Mouse (Mus musculus): ENCODE measurements around the gene Prpf38a.

The Prpf38a gene

DNA sequence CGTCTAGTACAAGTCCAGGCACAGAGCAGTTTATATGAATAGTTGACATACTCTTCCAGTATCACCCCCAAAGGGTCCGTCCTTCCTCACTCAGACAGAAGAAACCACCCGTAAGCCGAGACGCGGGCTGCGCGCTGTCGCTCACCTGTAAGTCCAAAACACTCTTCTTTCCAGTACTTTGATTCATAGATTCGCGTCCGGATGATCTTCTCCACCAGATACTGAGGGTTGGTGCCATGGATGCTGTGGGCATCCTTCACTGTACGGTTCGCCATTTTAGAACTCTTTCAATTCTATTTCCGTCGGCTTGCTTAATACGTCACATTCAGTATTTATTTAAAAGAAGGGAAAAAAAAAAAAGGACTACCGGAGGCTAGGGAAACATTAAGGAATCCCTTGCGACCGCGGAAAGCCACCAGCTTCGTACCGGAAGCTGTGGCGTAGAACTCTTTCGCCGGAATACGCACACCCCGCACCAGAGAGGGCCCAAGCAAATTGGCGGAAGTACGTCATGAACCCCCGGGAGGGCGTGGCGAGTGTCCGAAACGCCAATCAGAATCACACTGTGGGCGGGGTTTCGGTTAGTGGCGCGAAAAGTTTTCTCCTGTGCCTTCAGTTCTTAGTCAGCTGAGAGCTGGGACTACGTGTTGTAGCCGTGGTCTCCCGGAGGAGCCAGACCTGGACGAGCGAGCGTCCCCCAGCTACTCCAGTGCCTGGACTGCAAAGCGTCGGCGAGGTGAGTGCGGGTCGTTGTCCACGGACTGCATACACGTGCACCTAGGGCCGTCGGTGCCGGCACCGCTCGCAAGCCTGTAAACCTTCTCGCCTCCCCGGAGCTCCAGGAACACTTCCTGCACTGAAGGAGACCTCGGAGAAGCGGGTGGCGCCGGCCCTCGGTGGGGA lies at the start of gene Prpf38a, which contains the start of gene Orc1:
TSS of gene Prpf38a (minus strand) at position 497 of the 903 bp plus-strand sequence.
TSS of gene Orc1 (plus strand) at position 584 of the 903 bp plus-strand sequence.
- DNase-seq (ENCODE audit: low spot score), result peak; percentile 97

DNA sequence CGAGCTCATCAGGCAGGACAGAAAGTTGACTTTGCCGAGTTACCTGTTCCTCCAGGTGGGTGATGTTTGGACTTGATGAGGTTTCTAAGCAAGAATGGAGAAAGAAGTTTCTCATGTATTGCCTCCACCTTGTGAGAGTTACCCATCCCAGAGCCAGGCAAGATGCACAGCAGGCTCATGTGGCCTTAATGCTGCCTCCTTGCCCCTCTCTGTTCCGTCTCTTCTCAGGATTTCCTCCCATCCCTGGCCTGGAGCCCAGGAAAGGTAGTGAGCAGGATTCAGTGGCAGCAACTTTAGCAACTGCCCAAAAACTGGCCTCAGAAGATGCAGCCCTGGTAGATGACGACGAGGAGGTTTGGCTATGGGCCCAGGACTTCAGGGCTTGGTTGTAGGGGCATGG lies 47.9 kb upstream of the Prpf38a start:
- DNase-seq (ENCODE audit: low spot score), result no peak

DNA sequence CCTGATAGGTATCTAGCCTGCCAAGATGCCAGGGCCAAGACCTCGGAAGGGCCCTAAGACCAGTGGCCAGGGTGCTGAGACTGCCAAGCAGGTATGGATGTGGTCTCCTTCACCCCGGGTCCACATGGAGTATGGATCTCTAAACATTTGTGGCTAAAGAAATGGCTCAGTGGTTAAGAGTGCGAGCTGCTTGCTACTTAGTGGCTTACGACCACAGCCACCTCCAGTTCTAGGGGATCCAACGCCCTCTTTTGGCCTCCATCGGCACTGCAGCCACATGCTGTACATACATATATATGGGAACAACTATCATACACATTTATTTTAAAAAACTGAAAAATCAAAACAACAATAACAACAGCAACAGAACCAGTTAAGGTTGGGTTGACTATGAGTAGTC lies 42.4 kb upstream of the Prpf38a start:
- no peak for DNase-seq (ENCODE audit: low spot score)

DNA sequence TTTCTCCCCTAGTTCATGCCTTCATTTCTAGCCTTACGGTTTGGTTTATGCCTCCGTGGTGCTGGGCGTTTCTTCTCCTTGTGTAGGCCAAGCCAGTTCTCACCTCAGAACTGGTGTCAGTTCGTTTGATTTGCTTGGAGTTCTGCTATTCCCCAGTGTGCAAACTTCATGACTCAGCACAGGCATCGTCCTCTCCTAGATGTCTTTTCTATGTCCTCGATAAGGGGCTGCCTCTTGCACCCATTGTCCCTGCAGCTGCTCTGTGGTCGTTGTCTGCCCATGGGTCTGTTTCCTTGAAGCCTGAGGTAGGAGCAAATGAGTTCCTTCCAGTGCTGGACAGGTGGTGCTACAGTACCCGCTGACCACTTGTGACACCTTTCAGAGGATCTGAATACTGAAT lies 41.4 kb upstream of the Prpf38a start:
- no peak for DNase-seq (ENCODE audit: low spot score)

DNA sequence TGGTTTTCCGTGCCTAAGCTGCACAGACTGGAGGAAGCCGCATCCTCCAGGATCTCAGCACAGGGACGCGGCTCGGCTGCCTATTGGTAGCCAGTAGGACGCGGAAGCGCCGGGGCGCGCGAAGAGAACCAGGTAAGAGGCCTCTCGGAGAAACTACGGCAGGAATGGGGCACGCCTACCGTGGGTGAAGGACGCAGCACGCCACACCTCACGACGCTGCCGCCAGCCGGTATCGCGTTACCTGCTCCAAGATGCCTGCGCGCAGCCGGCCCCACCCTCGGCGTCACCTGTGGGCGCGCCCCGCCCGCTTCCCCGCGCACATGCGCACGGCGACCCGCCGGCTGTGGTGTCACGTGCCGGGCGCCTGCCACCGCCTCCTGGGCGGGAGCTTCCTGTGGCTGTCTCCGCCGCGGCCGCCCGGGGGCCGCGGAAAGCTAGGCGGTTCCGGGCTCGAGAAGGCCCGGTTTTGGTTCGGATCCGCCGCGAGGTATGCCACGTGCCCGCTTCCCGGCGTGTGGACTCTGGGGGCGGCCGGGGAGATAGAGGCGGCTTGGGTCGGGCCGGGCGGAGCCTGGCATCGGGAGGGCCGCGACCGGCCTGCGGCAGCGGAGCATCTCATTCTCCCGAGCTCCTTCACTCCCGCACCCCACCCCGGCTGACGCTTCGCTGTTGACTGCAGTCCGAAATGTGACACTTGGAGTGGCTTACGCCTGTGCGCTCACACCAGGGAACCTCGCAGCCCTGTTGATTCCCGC lies 40.6 kb upstream of the Prpf38a start, which contains the start of gene Cc2d1b:
TSS of gene Cc2d1b (plus strand) at position 354 of the 755 bp plus-strand sequence.
- peak; percentile 94 for DNase-seq (ENCODE audit: low spot score)

DNA sequence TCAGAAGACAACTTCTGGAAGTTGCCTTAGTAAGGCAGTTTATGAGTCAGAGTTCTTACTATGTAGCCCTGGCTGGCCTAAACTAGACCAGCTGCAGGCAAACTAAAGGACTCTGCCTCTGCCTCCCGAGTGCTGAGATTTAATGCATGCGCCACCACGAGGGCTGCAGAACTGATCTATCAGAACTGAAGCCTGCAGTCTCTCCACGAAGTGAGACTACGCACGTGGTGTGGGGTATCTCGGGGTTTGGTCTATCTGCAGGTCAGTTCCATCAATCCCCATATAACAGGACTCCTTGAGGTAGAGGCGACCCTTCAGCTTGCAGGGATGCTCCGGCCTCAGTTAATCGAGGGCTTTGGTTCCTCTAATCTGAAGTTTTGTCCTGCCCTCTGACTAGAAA lies 40.0 kb upstream of the Prpf38a start:
- DNase-seq (ENCODE audit: low spot score), result peak; percentile 17

DNA sequence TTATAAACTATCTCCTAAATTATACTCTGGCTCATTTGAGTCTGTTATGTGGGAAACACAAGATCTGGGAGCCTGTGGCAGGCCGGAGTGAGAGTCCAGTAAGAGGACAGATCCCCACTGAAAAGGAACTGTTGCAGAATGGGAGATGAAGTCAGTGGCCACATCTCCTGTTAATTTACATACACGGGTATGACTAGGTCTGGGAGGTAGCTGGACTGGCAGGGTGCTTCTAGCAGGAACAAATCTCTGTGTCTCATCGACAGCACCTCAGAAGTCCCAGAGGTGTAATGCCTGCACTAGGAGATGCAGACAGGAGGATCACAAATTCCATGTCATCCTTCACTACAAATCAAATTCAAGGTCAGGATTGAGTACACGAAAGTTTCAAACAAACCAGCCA lies 39.5 kb upstream of the Prpf38a start:
- DNase-seq (ENCODE audit: low spot score), result no peak

DNA sequence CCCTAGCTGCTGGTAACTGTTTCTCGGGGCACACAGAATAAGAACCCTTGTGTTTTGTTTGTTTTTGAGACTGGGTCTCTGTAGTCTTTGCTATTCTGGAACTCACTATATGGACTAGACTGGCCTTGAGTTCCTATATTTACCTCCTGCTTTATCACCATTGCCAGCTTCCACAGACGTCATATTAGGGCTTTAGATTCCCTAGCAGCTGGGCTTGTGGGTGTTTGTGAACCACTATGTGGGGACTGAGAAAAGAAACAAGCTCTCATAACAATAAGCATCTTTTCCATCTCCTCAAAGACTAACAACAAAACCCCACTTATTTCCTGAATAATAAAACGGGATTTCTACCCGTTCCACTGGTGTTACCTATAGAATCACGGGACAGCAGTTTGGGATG lies 31.8 kb upstream of the Prpf38a start:
- no peak for DNase-seq (ENCODE audit: low spot score)

DNA sequence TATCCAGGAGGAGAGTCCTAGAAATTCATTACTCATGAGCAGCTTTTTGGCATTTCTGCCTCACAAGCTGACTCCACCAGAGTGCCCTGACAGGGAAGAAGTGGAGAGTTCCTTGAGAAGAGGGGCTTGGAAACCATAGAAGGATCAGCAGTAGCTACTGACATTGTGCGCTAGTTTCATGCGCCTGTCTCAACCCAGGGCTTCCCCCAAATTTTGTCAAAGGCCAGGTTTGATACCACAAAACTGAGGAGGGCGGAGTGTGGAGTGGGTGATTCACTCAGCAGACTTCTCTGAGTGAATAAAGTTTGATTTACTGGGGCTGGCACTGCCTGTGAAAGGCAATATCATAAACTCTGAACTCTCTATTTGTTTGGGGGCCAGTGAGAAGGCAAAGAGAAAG lies 29.5 kb upstream of the Prpf38a start:
- DNase-seq (ENCODE audit: low spot score), result no peak

DNA sequence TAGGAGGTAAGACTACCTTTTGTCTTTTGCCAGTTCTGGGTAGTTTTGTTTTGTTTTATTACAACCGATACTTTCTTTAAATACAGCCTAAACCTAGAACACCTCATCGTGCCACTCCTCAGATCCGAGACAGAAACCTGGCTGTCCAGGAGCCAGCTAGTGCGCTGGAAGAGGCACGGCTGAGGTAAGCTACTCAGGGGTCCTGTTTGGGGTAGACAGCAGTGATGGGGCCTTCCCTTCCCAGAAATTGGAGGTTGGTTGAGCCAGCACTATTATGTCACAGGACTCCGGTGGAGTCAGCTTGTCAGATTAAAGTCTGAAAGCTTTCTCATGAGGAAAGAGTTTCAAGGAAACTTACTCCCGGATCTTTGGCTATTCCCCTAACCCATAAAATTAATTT lies 22.7 kb upstream of the Prpf38a start:
- no peak for DNase-seq (ENCODE audit: low spot score)

DNA sequence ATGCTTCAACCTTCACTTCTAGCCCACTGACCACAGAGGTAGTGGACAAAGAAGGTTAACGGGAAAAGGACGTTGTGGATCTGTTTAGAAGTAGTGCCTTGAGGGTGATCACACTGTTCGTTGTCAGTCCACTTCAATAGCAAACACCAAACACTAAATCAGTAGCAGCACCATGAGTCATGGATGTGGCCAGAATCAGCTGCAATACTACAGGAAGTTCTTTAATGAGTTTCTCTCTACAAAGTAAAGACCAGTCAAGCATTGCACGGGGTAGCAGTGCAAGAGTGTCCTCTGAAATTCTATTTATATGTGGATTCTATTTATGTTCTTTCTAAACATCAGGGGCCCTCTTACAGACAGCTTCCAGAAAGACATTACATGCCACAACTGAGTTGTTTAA lies 19.2 kb upstream of the Prpf38a start:
- no peak for DNase-seq (ENCODE audit: low spot score)

DNA sequence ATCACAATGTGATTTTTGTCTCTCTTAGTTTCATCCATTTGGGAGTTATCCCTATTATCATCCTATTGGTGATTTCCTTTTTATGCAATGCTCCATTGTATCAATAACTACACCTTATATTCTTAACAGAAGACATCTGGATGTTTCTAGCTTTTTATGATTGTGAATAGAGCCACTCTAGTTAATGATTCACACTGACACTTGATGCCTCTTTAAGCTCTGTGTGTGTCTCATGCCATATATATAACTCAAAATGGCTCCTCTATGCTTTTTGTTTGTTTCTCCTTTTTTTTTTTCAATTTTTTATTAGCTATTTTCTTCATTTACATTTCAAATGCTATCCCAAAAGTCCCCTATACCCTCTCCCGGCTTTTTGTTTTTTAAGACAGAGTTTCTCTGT lies 16.6 kb upstream of the Prpf38a start:
- no peak for DNase-seq (ENCODE audit: low spot score)

DNA sequence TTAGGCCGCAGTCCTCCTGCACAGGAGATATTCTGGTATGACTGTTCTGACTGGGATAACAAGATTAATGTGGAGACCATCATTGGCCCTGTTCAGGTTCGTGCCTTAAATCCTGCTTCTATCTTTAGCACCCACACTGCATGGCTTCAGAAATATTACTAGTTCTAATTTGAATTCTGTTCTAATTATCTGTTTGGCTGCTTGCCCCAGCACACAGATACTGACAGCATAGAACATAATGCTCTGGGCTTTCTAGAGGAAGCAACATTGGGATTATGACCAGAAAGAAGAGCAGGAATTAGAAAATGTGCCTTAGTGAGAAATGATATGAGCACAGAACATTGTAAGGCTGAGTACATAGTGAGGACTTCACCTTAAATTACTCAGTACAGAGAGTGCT lies 14.2 kb upstream of the Prpf38a start:
- no peak for DNase-seq (ENCODE audit: low spot score)

DNA sequence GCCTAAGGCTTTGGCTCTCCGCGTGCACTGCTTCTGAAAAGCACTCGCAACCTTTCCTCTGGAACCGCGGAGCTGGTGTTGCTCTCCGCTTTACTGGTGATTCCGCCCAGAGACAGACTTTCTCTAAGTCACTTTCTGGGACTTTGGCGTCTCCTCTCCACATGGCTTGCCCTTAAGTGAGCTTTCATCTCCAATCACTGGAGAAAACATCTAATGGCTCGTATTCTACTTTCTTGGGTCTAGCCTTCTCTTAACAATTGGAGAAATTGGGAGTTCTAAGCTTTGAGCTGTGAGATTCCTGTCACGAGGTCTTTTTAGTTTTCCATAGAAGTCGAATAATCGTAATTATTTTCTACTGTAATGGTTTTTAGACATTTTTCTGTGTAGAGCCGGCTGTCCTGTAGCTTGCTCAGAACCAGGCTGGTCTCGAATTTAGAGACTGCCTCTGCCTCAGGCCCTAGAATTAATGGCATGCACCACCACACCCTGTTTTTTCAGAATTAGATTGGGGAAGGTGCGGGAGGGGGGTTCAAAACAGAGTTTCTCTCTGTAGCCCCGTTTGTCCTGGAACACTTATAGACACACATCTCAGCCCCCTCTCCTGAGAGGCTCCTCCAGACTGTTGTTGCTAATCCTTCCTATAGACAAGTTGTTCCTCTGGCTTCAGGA lies 741 bp upstream of the Prpf38a start:
- no peak for DNase-seq (ENCODE audit: low spot score)

DNA sequence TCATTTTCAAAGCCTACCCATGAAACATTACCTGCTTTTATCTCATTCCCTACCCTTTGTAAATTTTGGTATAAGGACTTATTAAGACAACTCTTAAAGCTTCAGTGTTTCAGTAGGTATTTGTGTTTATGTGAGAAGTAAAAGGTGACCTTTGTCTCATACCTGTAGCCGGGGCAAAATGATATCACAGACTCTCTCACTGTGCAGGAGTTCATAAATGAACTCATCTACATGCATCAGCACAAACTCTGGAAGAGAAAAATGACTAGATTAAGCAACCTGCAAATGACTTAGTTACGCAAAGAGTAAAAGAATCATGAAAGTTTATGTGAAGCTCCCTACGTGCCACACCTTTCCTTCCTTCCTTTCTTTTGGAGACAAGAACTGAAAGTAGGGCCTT lies 6.5 kb downstream of the Prpf38a start:
- no peak for DNase-seq (ENCODE audit: low spot score)

DNA sequence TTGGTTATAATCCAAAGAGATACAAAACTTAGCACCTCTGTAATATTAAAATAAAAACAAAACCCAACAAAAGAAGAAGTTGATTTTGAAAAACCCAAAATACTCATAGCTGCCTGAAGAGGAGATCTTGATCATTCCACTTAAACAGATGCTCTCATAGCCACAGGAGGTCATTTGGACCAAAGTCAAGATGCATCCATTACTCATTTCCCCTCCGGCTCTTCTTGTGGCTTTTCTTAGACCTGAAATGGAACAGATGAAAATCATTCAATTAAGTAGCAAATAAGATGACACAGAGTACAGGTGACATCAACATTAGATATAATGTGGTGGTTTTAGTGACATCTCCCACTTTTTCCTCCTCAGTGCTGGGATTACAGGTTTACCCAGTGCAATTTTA lies 14.1 kb downstream of the Prpf38a start:
- no peak for DNase-seq (ENCODE audit: low spot score)

DNA sequence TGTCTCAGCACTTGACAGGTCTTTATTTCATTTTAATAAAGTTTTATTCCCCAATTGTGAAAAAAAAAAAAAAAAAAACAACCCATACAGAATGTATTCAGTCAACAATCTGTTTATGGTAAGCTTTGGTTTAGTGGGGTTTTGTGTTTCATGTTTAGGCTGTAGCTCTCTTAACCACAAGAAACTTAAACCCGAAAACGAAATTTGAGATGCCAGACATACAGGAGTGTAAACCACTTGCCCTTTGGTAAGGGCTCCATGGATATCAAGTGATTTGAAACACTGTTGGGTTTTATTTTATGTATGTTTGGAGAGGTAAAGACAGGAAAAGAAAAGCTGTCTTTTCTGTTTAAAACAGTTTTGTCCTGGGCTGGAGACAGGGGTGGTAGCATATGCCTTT lies 39.4 kb downstream of the Prpf38a start:
- DNase-seq (ENCODE audit: low spot score), result no peak

All from urinary bladder, postnatal 14 days (tissue).